Mouse (Mus musculus) layer of hippocampus, adult 9-11 months (tissue): ENCODE data around the gene Pla2g16.
A peak's percentile ranks its signal among the peaks of the same experiment; 100 is the strongest.

ENCODE experiments used
- DNase-seq: peaks from one replicate; pipeline ENCODE4 v3.0.0; 2022

Gene Pla2g16

GRCm38 (mm10) chr19:7557328-7557822 is at the start of gene Pla2g16:
Gene Pla2g16 (plus strand): TSS chr19:7557459.
- peak; percentile 72 for DNase-seq

GRCm38 (mm10) chr19:7508026-7508425 is 49.2 kb upstream of the Pla2g16 start:
- no peak for DNase-seq

GRCm38 (mm10) chr19:7516437-7516836 is 40.8 kb upstream of the Pla2g16 start:
- DNase-seq: no peak

GRCm38 (mm10) chr19:7521619-7522018 is 35.6 kb upstream of the Pla2g16 start:
- DNase-seq: no peak

GRCm38 (mm10) chr19:7522856-7523255 is 34.4 kb upstream of the Pla2g16 start:
- DNase-seq: no peak

GRCm38 (mm10) chr19:7523292-7523691 is 34.0 kb upstream of the Pla2g16 start:
- no peak for DNase-seq

GRCm38 (mm10) chr19:7523781-7524180 is 33.5 kb upstream of the Pla2g16 start:
- DNase-seq: no peak

- no peak for DNase-seq
Measured at GRCm38 (mm10) chr19:7524879-7525278, 32.4 kb upstream of the Pla2g16 start.

GRCm38 (mm10) chr19:7528639-7529428 is 28.4 kb upstream of the Pla2g16 start:
- peak; percentile 14 for DNase-seq

- no peak for DNase-seq
Measured at GRCm38 (mm10) chr19:7531906-7532305, 25.4 kb upstream of the Pla2g16 start.

- no peak for DNase-seq
Measured at GRCm38 (mm10) chr19:7533891-7534290, 23.4 kb upstream of the Pla2g16 start.

GRCm38 (mm10) chr19:7548924-7549323 is 8.3 kb upstream of the Pla2g16 start:
- DNase-seq: no peak

GRCm38 (mm10) chr19:7551550-7552300 is 5.5 kb upstream of the Pla2g16 start:
- DNase-seq: no peak

- DNase-seq: no peak
Measured at GRCm38 (mm10) chr19:7552301-7552673, 5.0 kb upstream of the Pla2g16 start.

- no peak for DNase-seq
Measured at GRCm38 (mm10) chr19:7553441-7553840, 3.8 kb upstream of the Pla2g16 start.

- DNase-seq: no peak
Measured at GRCm38 (mm10) chr19:7554881-7555280, 2.4 kb upstream of the Pla2g16 start.

- DNase-seq: no peak
Measured at GRCm38 (mm10) chr19:7556641-7557040, 618 bp upstream of the Pla2g16 start.

GRCm38 (mm10) chr19:7557844-7558243 is 585 bp downstream of the Pla2g16 start:
- no peak for DNase-seq

GRCm38 (mm10) chr19:7558675-7559074 is 1.4 kb downstream of the Pla2g16 start:
- DNase-seq: no peak

GRCm38 (mm10) chr19:7559986-7560385 is 2.7 kb downstream of the Pla2g16 start:
- no peak for DNase-seq

- DNase-seq: no peak
Measured at GRCm38 (mm10) chr19:7561456-7561855, 4.2 kb downstream of the Pla2g16 start.

GRCm38 (mm10) chr19:7562601-7563129 is 5.4 kb downstream of the Pla2g16 start:
- DNase-seq: no peak

GRCm38 (mm10) chr19:7563676-7564075 is 6.4 kb downstream of the Pla2g16 start:
- no peak for DNase-seq

- DNase-seq: no peak
Measured at GRCm38 (mm10) chr19:7564457-7564856, 7.2 kb downstream of the Pla2g16 start.
